Mouse (Mus musculus) adrenal gland (tissue): ENCODE data around the gene Slc13a1.

Source experiments
- intact Hi-C: fragments of 180-260 bp; cut with DNase I; formaldehyde crosslinking; loops from one replicate; pipeline ENCODE4 v1.15.1; 2025
- microRNA-seq, 2 experiments: library from miRNA; unstranded; fragments of <30 nt; microRNA quantifications; one replicate each; pipeline ENCODE4; 2019

The Slc13a1 gene

GRCm38 (mm10) chr6:24097400-24097799 is 70.5 kb downstream of the Slc13a1 start:
- intact Hi-C loops: no loop called here

- intact Hi-C loops: no loop called here
Observed at GRCm38 (mm10) chr6:24076089-24076488, 91.8 kb downstream of the Slc13a1 start.

GRCm38 (mm10) chr6:24072804-24073203 is 95.1 kb downstream of the Slc13a1 start:
- intact Hi-C loops: no loop called here

- intact Hi-C loops: no loop called here
Observed at GRCm38 (mm10) chr6:24059754-24060153, 108.1 kb downstream of the Slc13a1 start.

GRCm38 (mm10) chr6:24055086-24055485 is 112.8 kb downstream of the Slc13a1 start:
- intact Hi-C loops: no loop called here

GRCm38 (mm10) chr6:24054086-24054710 is 113.7 kb downstream of the Slc13a1 start:
- intact Hi-C loops: no loop called here

DNA sequence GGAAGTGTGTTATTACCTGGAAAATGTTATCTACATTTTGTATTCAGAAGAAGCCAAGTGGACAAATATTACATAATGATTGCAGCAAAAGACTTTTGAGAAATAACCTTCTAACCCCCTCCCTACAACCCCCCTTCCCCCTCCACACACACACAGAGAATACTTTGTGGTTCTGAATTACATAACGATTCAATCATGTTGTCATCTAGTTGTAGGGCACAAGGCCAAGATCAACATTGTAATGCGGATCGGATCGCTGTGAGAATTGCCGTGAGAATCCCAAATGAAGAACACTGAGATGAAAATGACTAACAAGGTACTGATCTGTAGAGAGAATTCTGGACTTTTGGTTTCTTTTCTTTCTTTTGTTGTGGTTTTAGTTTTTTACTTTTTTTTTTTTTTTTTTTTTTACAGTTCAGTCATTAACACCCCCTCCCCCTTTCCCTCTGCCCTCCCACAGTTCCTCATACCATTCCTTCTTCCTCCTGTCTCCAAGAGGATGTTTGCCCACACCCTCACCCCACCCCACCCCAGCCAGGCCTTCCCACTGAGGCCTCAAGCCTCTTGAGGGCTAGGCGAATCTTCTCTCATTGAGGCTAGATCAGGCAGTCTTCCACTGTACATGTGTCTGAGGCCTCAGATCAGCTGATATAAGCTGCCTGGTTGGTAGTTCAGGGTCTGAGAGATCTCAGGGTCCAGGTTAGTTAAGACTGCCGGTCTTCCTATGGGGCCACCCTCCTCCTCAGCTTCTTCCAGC is 120.7 kb downstream of the Slc13a1 start:
- intact Hi-C loops: loop anchor here (10.0 kb wide), 1 partner anchor 298 kb away; no protein-coding TSS in a partner anchor

DNA sequence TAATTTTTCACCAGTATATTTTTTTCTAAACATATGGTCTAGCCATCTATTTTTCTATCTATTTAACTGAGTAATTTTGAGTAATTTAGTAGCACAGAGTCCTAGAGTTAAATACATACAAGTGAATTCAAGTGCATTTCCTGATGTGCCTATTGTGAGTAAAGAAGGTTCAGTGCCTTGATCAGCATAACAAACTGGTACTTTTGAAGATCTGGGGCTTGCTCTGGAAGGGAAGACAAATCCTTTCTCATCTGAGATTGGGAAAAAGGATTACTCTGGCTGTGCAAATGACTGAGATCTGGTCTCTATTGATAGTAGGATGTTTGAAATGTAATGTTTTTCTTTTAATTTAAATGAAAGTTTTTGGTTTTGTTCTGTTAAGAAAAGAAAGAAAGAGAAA is 124.4 kb downstream of the Slc13a1 start:
- intact Hi-C loops: loop anchor here (10.0 kb wide), 1 partner anchor 301 kb away; no protein-coding TSS in a partner anchor

Small RNA genes within 50 kb of the gene (microRNA-seq; reads per million reads assigned to microRNA genes)
- gene Gm26386: 0 reads per million in 2 experiments
